ENCODE assay signal across 17 mouse cellular contexts in genomic region chr7:145182388-145182787, GRCm38 (mm10). TPM values are rescaled to one million over a fixed set of nuclear protein-coding genes. Genes with fewer than 3 reads are reported as not detected.
DNase-seq lines count a peak whose midpoint lies in the region; ATAC-seq lines count a peak whose summit lies in the region.
"Had no signal": no experiment of that assay in that cellular context is flagged by ENCODE, and none has a peak within 500 bp of the region (broad histone marks: within the 10 kb centered on the region; RNA-seq: fewer than 3 reads in every experiment).

No protein-coding gene starts in this region.

- ATAC-seq in hindbrain, embryonic 11.5 days (ENCODE audit: low FRiP score): no peak
- ATAC-seq in hindbrain, embryonic 13.5 days (ENCODE audit: low FRiP score): no peak
- ATAC-seq in embryonic facial prominence, embryonic 13.5 days (ENCODE audit: insufficient number of reproducible peaks, insufficient read depth, low FRiP score, low TSS enrichment, low read depth): no peak
- ATAC-seq in limb, embryonic 12.5 days (ENCODE audit: insufficient number of reproducible peaks, insufficient read depth, low FRiP score, low TSS enrichment, low read depth): no peak

- no peak overlapping the region for H3K4me3 ChIP-seq in hindbrain, embryonic 11.5 days (ENCODE audit: low read depth, low read length)
- H3K4me3 ChIP-seq in hindbrain, embryonic 13.5 days: no peak overlapping the region
- no peak overlapping the region for H3K4me3 ChIP-seq in embryonic facial prominence, embryonic 13.5 days
- no peak overlapping the region for H3K4me3 ChIP-seq in limb, embryonic 12.5 days (replicated peaks)
- H3K4me3 ChIP-seq: layer of hippocampus, adult 2 months; neural tube, embryonic 15.5 days had no signal

- H3K36me3 ChIP-seq in hindbrain, embryonic 11.5 days (ENCODE audit: control insufficient read depth, insufficient read depth, low read length): no peaks in the 10 kb centered on the region
- H3K36me3 ChIP-seq in hindbrain, embryonic 13.5 days: no peaks in the 10 kb centered on the region
- H3K36me3 ChIP-seq in embryonic facial prominence, embryonic 13.5 days: no peaks in the 10 kb centered on the region
- no peaks in the 10 kb centered on the region for H3K36me3 ChIP-seq in limb, embryonic 12.5 days
- H3K36me3 ChIP-seq: neural tube, embryonic 15.5 days had no signal

- H3K9ac ChIP-seq in hindbrain, embryonic 11.5 days (ENCODE audit: low read depth, low read length): no peak overlapping the region
- H3K9ac ChIP-seq in hindbrain, embryonic 13.5 days: no peak overlapping the region
- H3K9ac ChIP-seq in embryonic facial prominence, embryonic 13.5 days: no peak overlapping the region
- H3K9ac ChIP-seq in limb, embryonic 12.5 days (replicated peaks): no peak overlapping the region
- H3K9ac ChIP-seq: neural tube, embryonic 15.5 days had no signal

- H3K4me1 ChIP-seq in hindbrain, embryonic 11.5 days (replicated peaks; ENCODE audit: control insufficient read depth, insufficient read depth, low read length): no peaks in the 10 kb centered on the region
- H3K4me1 ChIP-seq in hindbrain, embryonic 13.5 days (replicated peaks): peaks cover 19% of the 10 kb centered on the region
- peaks cover 39% of the 10 kb centered on the region for H3K4me1 ChIP-seq in embryonic facial prominence, embryonic 13.5 days
- peaks cover 41% of the 10 kb centered on the region for H3K4me1 ChIP-seq in limb, embryonic 12.5 days (replicated peaks)

- no peaks in the 10 kb centered on the region for H3K9me3 ChIP-seq in hindbrain, embryonic 11.5 days (ENCODE audit: control insufficient read depth, low read length)
- H3K9me3 ChIP-seq in hindbrain, embryonic 13.5 days: no peaks in the 10 kb centered on the region
- no peaks in the 10 kb centered on the region for H3K9me3 ChIP-seq in embryonic facial prominence, embryonic 13.5 days
- H3K9me3 ChIP-seq in limb, embryonic 12.5 days: no peaks in the 10 kb centered on the region
- H3K9me3 ChIP-seq: neural tube, embryonic 15.5 days had no signal

- no peaks in the 10 kb centered on the region for H3K27me3 ChIP-seq in hindbrain, embryonic 11.5 days (ENCODE audit: control insufficient read depth, insufficient read depth, low read length)
- no peaks in the 10 kb centered on the region for H3K27me3 ChIP-seq in hindbrain, embryonic 13.5 days
- no peaks in the 10 kb centered on the region for H3K27me3 ChIP-seq in embryonic facial prominence, embryonic 13.5 days
- no peaks in the 10 kb centered on the region; the same call in 1 of the 2 replicates for H3K27me3 ChIP-seq in limb, embryonic 12.5 days

- WGBS in hindbrain, embryonic 11.5 days: 48% methylated on average over 4 of the region's 4 CpGs
- 43% methylated on average over 4 of the region's 4 CpGs for WGBS in hindbrain, embryonic 13.5 days
- WGBS in embryonic facial prominence, embryonic 13.5 days: 57% methylated on average over 4 of the region's 4 CpGs
- 51% methylated on average over 4 of the region's 4 CpGs for WGBS in limb, embryonic 12.5 days

- intact Hi-C loops in left cerebral cortex, postnatal 25 days (cut with DNase I): no loop called here

- no peak overlapping the region for H3K4me2 ChIP-seq in hindbrain, embryonic 11.5 days (replicated peaks; ENCODE audit: low read depth, low read length)
- no peak overlapping the region for H3K4me2 ChIP-seq in hindbrain, embryonic 13.5 days
- no peak overlapping the region for H3K4me2 ChIP-seq in embryonic facial prominence, embryonic 13.5 days
- H3K4me2 ChIP-seq in limb, embryonic 12.5 days: no peak overlapping the region
- H3K4me2 ChIP-seq: neural tube, embryonic 15.5 days had no signal

- H3K27ac ChIP-seq in hindbrain, embryonic 11.5 days (ENCODE audit: low read depth, low read length): no peak overlapping the region
- H3K27ac ChIP-seq in hindbrain, embryonic 13.5 days: no peak overlapping the region
- 0 out of 2 replicates have a peak overlapping the region, but pooled peaks have one; percentile 35 for H3K27ac ChIP-seq in embryonic facial prominence, embryonic 13.5 days
- H3K27ac ChIP-seq in limb, embryonic 12.5 days: peak overlapping the region; percentile 89; the same call in 1 of the 2 replicates
- H3K27ac ChIP-seq: layer of hippocampus, adult 2 months; macrophage; neural tube, embryonic 15.5 days had no signal

- DNase-seq in hindbrain, embryonic 11.5 days (ENCODE audit: low spot score): peak; percentile 26
- peak; percentile 60 to 90 for DNase-seq in lung, postnatal 4 days
- no peak for DNase-seq in right cerebral cortex, adult 18-20 months
- DNase-seq in left cerebral cortex, postnatal 25 days (ENCODE audit: low spot score in 2 of 2): no peak
- DNase-seq: cerebellum, adult 8-10 months; kidney, adult 11 months; right cerebral cortex, postnatal 14 days; thymus, adult 2 months had no signal

RNA-seq across cellular contexts. Expression of gene 1810010D01Rik, which starts 25.5 kb away (rescaled TPM):
- polyA plus RNA-seq in hindbrain, embryonic 11.5 days (2014; fragmentation: Nextera tagmentation; extraction: Ambion mirVana): 0.97 TPM in 1 of 2 replicates, not detected in the other
- 0.38 TPM in 1 of 2 replicates, not detected in the other for polyA plus RNA-seq in hindbrain, embryonic 13.5 days (2015; fragmentation: Nextera tagmentation; extraction: Ambion mirVana)
- polyA plus RNA-seq in embryonic facial prominence, embryonic 13.5 days (2015; fragmentation: Nextera tagmentation; extraction: Ambion mirVana): 0.44 and 0.84 TPM in 2 replicates
- 0.41 TPM in 1 of 2 replicates, not detected in the other for polyA plus RNA-seq in limb, embryonic 12.5 days (2016; fragmentation: Nextera tagmentation; extraction: Ambion mirVana)
- not detected for total RNA-seq in left cerebral cortex, postnatal 25 days (2021)
- total RNA-seq: heart, postnatal 25 days; left cerebral cortex, postnatal 14 days; monocyte, adult 5-6 weeks had no signal
- polyA plus RNA-seq: macrophage; neural tube, embryonic 15.5 days had no signal

Comparison
In these comparisons a context has a peak if more than half of its experiments do, and no peak if none do; other contexts are left out.
1. DNase-seq: peak in hindbrain, embryonic 11.5 days (single experiment) and lung, postnatal 4 days (2 of 2); none in right cerebral cortex, adult 18-20 months (single experiment) and left cerebral cortex, postnatal 25 days (0 of 2).
2. H3K27ac ChIP-seq: peak in embryonic facial prominence, embryonic 13.5 days (single experiment) and limb, embryonic 12.5 days (single experiment); none in hindbrain, embryonic 11.5 days (single experiment) and hindbrain, embryonic 13.5 days (single experiment).